Mouse (Mus musculus) adrenal gland, adult 2 months (tissue): ENCODE measurements around the gene Il5ra. TPM values are rescaled to one million over a fixed set of nuclear protein-coding genes. Genes with fewer than 3 reads are reported as not detected.
A peak's percentile ranks its signal among the peaks of the same experiment; 100 is the strongest.

Experiments
- DNase-seq: peaks from one replicate; pipeline ENCODE4 v3.0.0; 2021
- long read RNA-seq: library from polyadenylated mRNA; stranded (forward); transcript quantifications from one replicate; pipeline ENCODE4 v2.0.0, GENCODE M21; 2021
- polyA plus RNA-seq: library from polyadenylated mRNA; depleted of rRNA; stranded (reverse); fragments of >200 nt; gene quantifications from 2 replicates; pipeline ENCODE4 v1.2.3, GENCODE M21; 2012; rRNA removed
- total RNA-seq, 2 experiments: library from RNA; stranded (reverse); gene quantifications; 2 replicates each; pipeline ENCODE4 v1.2.3; 2021

The Il5ra gene
- total RNA-seq = not detected
- polyA plus RNA-seq = not detected in 2 replicates
- long read RNA-seq = 0 reads

GRCm38 (mm10) chr6:106748887-106749388, at the start of gene Il5ra:
Il5ra (minus strand) TSS chr6:106749037.
- DNase-seq = no peak

- DNase-seq = no peak
Measured at GRCm38 (mm10) chr6:106794094-106794814, 45.4 kb upstream of the Il5ra start.

- no peak for DNase-seq
Measured at GRCm38 (mm10) chr6:106793621-106794020, 44.8 kb upstream of the Il5ra start.

- no peak for DNase-seq
Measured at GRCm38 (mm10) chr6:106793088-106793487, 44.3 kb upstream of the Il5ra start.

GRCm38 (mm10) chr6:106792486-106792885, 43.6 kb upstream of the Il5ra start:
- DNase-seq = no peak

GRCm38 (mm10) chr6:106791429-106791828, 42.6 kb upstream of the Il5ra start:
- no peak for DNase-seq

GRCm38 (mm10) chr6:106787138-106787537, 38.3 kb upstream of the Il5ra start:
- DNase-seq = no peak

- no peak for DNase-seq
Measured at GRCm38 (mm10) chr6:106770046-106770445, 21.2 kb upstream of the Il5ra start.

DNA sequence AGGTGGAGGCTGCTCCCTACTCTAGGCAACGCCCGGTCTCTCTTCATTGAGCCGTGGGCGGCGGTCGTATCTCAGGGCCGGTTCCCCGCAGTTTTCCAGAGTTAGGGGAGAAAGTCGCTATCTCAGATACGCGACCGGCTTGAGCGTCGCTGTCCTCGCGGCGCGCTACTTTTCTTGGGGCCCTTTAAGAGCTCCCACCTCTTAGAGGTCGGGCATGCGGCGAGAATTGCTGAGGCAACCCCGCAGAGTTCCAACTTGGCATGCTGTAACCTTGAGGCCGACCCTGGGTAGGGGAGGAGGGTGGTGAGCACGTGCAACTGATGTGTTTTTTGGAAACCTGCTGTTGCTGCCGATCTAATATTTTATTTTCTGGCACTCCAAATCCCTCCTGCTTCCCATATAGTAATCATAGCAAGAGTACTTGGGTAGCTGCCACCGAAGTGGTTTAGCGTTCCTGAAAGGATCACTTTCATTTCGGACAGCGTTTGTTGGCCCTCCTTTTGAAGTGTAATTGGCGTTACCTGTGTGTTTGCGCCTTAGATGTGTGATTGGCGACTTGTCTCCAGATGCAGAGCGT, 20.5 kb upstream of the Il5ra start:
- no peak for DNase-seq

DNA sequence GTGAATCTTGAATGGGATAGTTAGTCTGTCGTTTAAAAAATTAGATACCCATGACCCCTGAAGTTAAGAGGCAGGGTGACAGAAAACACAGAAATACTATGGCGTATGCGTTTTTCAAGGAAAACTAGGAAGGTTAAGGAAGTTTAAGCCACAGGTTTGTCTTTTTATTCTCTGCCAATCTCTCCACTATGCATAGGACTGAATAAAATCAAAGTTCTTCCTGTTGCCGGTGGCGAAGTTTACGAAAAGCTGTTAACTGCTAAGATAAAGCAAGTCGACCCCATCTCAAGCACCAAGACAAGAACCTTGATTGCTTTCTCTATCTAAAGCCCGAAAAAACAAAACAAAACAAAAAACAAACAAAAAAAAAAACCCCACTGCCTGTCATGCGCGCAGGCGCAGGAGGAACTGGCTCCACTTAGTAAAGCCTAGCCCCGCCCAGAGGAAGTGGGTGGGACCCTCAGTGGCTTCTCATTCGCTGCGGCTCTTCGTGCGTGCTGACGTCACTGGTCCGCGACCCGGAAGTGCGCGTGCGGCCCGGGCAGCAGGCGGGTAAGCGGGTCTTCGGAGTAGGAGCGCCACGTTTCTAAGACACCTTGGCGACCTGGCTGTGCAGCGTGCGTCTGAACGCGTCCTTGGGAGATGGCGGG, 19.9 kb upstream of the Il5ra start, which contains the start of gene Trnt1:
TSS of gene Trnt1 (plus strand) at position 481 of the 650 bp plus-strand sequence.
- peak; percentile 98 for DNase-seq

DNA sequence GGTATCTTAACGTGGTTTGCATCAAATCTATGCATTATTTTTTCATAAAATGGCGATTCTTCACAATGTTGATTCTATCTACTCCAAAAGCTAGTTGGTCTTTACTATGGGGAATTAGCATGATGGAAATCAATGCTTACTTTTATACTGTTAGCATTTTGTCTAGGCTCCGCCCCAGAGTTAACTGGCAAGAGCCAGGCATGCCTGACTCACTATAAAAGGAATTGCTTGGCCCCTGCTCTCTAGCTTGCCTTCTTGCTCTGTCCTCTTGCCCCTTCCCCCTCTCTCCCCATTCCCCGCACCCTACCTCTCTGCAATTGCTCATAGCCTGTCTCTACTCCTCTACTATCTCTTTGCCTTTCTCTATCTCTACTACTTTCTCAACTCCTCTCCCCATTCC, 17.9 kb upstream of the Il5ra start:
- no peak for DNase-seq

DNA sequence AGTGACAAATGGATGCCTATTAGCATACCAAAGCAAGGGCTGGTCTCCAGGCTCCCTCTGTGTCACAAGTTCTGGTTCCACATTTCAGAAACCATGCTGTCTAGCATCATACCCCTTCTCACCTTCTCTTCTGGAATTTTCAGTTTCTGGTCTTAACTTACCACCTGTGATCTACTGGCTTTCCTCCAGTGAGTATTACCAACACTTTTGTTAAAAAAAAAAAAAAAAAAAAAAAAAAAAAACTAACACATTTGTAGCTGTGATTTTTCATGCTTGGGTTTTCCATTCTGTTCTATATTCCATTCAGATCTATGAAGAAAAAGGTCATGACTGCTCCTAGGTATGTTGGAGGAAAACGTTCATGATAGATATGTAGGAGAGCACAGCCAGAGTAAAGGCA, 17.1 kb upstream of the Il5ra start:
- DNase-seq = no peak

- DNase-seq = no peak
Measured at GRCm38 (mm10) chr6:106761486-106761885, 12.6 kb upstream of the Il5ra start.

DNA sequence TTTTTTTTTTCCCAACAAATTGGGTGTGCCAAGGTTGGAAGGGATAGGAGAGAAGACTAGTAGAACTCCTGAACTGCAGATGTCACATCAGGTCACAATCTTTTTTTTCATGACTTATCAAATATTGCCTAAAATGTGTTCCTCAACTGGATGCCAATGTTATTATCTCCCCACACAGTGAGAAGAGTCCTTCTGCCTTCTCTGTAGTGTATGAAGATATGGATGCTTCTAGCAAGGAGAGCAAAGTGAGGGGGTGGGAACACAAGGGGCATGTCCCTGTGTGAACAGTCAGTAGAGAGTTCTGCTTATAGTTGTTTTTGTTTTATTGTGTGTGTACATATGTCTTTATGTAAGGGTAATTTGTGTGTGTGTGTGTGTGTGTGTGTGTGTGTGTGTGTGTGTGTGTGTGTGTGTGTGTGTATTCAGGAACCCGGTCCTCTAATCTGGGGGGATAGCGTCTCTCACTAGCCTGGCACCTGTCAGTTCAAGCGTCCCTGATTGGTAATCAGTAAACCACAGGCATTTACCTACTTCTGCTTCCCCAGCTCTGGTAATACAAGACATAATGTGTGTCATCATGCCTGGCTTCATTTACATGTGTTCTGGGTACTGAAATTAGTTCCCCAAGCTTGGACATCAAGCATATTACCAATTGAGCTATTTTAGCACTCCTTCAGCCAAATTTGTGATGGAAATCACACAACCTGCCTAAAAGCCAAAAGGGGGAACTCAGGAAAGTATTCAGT, 11.8 kb upstream of the Il5ra start:
- no peak for DNase-seq

DNA sequence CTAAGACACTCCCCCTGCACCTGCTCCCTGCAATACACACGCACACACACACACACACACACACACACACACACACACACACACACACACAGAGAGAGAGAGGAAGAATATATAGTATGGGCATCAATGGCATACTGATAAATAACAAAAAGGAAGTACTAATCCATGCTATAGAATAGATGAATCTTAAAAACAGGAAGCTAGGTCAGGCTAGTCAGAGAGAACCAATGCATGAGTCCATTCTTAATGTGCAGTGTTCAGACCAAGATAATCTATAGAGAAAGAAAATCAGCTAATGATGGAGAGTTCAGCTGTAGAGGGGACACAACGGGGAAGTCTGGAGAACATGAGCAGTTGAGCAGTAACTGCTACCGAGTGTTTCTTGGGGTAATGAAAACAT, 9.5 kb upstream of the Il5ra start:
- DNase-seq = no peak

GRCm38 (mm10) chr6:106750291-106750690, 1.5 kb upstream of the Il5ra start:
- no peak for DNase-seq

DNA sequence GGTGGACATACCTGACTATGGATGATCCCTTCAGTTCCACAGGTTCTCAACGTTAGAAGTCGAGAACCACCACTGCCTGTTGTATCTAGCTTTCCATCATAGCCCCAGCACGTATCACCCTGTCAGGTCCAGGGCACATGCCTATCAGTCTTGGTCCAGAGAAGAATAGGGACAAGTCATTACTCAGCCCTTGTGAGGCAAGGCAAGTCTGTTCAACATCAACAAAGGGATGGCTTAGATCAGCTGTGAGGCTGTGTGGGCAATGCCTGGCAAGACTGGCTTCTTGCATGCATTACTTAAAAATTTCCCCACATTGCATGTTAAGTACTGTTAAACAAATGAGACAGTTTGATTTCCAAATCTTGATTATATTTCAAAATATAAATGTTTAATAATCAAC, 1.0 kb downstream of the Il5ra start:
- no peak for DNase-seq

- DNase-seq = no peak
Measured at GRCm38 (mm10) chr6:106747251-106747650, 1.6 kb downstream of the Il5ra start.

DNA sequence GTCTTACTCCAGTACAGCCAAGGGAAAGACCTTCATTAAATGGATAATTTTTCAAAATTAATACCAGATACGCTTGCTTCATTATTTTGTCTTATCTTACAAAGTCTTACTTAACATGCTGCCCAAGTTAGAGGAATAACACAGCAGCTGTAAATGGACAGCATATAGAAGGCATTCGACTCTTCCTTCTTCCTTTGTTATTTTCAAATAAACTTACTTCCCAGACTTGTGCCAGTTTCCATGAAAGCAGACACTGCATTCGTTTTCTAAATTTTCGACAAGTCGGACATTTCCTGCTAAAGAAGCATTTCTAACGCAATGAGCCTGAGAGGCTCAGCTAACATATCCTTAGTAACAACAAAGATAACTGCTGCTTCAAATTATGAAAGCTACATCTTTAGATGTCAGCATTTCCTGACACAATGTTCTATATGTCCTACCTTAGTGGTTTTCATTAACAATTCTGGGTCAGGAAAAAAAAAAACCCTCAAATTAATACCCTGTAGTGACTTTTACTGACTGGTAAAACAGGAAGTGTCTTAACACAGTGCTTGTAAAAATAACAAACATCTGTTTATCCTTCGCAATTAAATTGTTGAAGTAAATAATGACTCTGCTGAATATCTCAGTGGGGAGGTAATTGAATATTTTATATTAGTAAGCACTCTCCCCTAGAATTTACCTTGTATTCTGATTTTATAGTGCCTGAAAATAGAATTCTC, 3.0 kb downstream of the Il5ra start:
- DNase-seq = no peak

- no peak for DNase-seq
Measured at GRCm38 (mm10) chr6:106743556-106744233, 5.1 kb downstream of the Il5ra start.

DNA sequence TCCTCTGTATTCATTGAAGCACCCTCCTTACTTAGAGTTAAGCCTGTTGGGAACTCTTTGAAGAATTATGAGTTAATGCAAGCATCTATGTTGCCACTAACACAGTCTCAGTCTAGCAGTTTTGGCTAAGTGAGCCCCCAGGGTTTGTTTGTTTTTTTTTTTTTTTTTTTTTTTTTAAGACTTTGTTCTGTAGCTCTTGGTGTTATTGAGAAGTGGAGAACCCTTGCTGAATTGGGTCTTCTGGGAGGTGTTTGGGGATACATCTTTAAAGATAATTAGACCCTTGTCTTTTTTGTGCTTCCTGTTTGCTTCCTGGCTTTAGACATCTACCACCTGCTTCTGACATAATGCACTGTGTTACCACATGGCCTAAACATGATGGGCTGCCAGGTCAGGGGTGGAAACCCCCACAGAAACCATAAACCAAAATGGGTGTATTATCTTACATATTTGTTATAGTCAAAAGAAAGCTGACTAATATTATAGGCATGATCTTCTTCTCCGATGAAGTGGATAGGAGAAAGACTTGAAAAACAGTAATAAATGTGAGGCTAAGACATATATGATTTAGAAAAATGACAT, 8.5 kb downstream of the Il5ra start:
- no peak for DNase-seq
